Mouse (Mus musculus) ovary, postnatal 10 days (tissue): ENCODE results near the gene Orai2.
"Not testable (repeated sequence)": the region's sequence is repeated elsewhere in the genome, so short reads cannot be mapped to it uniquely, and the experiment has no call there.

Experiments used
- DNase-seq: peaks from one replicate; pipeline ENCODE4 v3.0.0; 2022; ENCODE audit warnings: low spot score

Gene Orai2

DNA sequence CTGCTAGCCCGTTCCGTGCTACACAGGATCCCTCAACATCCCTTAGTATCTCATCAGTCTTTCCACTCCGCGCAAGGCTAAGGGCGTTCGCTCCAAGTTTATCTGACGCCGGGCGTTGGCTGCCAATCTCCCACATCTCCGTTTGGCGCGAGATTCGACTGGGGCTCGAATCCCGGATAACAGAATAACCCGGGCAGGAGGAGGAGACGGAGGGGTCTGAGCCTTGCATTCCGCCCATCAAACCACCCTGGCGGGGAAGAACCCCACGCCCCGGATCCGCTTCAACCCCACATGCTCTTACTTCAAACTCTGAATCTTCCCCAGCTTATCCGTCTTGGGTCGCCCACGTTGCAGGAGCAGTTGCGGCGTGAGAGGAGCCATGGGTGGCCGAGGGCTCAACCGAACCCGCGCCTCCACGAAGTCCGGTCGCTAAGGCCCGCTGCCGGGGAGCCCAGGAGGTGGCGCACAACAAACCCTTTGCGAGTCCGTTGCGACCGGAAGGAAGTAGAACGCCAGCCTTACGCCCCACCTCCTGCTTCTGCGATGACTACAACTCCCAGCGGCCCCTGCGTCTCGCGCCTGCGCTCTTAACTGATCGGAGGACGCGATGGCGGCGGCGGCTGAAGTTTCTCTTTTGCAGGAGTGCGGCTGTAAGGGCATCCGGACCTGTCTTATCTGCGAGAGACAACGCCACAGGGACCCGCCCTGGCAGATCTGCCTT lies 34.8 kb downstream of the Orai2 start, which contains the start of the genes Lrwd1 and Alkbh4:
Gene Lrwd1, minus strand, starts transcription at position 504 of the 721 bp plus-strand sequence.
Gene Alkbh4, plus strand, starts transcription at position 576 of the 721 bp plus-strand sequence.
- DNase-seq = peak; percentile 73

GRCm38 (mm10) chr5:136122165-136122564 lies 48.3 kb downstream of the Orai2 start:
- DNase-seq = no peak

- DNase-seq = no peak
These were observed 53.8 kb downstream of the Orai2 start for GRCm38 (mm10) chr5:136116784-136117112.

DNA sequence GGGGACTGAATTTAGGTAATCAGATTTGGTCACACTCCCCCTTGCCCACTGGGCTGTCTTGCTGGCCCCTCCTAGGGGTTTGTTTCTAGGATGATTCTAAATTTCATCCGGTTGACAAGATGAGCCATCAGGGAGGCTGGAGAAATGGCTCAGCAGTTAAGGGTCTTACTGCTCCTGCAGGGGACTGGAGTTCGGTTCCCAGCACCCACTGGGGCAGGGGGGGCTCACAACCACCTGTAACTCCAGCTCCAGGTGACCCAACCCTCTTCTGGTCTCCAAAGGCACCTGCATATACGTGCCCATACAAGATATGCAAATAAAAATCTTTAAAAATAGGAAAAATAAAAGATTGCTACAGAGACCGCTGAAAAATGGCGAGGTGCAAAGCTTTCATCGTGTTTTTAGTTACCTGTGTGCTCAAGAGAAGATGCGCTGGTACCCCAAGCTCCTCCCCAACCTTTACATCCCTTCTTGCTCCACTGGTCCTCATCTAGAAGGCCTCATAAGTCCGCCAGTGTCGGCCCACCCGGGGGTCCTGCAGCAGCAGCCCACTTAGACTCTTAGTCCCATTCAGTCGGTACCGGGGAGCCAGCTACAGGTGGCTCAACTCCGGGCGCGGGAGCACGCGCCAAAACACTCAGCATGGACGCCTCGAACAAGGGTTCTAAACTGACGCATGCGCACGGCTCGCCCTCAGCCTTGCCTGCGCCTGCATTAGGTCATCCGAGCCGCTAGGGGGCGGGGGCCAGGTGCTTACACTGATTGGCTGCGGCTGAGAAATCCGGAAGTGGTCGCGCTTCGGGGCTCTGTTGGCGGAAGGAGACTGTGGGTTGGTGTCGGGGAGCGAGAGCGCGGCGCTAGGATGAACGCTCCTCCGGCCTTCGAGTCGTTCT lies 54.4 kb downstream of the Orai2 start, which contains the start of gene Polr2j:
Gene Polr2j, plus strand, starts transcription at position 741 of the 893 bp plus-strand sequence.
- DNase-seq = peak; percentile 98

DNA sequence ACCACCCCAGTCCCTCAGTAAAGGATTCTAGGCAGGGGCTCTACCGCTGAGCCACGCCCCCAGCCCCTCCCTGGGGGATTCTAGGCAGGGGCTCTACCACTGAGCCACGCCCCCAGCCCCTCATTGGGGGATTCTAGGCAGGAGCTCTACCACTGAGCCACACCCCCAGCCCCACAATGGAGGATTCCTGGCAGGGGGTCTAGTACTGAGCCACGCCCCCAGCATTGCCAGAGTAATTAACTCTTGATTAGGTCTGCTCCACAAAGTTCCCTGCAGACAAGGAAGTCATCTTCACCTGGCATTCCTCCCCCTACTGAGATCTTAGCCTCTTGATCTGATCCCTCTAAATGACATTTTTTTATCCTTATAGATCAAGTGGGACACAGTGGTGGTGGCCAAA lies 57.0 kb downstream of the Orai2 start:
- DNase-seq = not testable (repeated sequence)

GRCm38 (mm10) chr5:136109042-136109441 lies 61.5 kb downstream of the Orai2 start:
- no peak for DNase-seq

DNA sequence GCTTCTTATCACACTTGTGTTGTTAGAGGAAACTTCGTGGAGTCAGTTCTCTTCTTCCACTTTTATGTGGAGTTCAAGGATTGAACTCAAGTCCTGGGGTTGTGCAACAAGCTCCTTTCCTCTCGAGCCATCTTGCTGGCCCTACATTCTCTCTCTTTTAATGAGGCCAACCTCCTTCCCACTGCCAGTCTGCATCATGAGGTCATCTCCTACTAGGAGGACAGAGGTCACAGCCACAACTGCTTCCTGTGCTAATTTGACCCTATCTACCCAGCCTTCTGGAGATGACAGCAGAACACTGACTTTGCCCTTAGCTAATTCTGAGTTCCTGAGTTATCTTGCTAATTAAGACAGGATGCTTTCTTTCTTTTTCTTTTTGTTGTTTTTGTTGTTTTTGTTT lies 62.0 kb downstream of the Orai2 start:
- no peak for DNase-seq

- DNase-seq = no peak
These were observed 66.0 kb downstream of the Orai2 start for GRCm38 (mm10) chr5:136104511-136104910.

- peak; percentile 21 for DNase-seq
These were observed 68.3 kb downstream of the Orai2 start for GRCm38 (mm10) chr5:136102099-136102820.

DNA sequence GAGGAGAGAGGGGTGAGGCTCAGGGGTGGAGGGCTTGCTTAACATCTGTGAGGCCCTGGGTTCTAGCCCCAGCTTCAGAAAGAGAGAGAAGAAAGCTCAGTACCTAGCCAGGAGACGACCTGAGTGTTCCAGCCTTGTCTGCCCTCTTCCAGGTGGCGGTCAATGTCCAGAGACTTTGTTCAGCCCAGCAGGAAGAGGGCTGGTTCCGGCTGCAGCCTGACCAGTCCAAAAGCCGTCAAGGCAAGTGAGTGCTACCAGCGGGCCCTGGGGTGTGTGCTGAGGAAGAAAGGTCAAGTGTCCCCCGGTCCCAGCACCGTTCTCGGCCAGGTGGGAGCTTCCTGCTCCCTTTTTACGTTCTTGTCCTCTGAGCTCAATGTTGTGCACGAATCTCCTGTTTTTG lies 72.0 kb downstream of the Orai2 start:
- DNase-seq = no peak
